Mouse (Mus musculus) forebrain, embryonic 11.5 days (tissue): ENCODE results near the gene Gm5105. TPM values are rescaled to one million over a fixed set of nuclear protein-coding genes. Genes with fewer than 3 reads are reported as not detected.

Source experiments
- ATAC-seq: fragments of 200-750 bp; cut with Nextera tagmentation; replicated peaks from 2 replicates; pipeline ENCODE4 v1.8.0; 2017; ENCODE audit warnings: moderate TSS enrichment; ENCODE audit not compliant: low FRiP score
- DNase-seq: peaks from one replicate; pipeline ENCODE4 v3.0.0-alpha.2; 2017; ENCODE audit warnings: low spot score
- H3K27ac ChIP-seq: fragments of 300-500 bp; sonication (generic); 2 replicates; pipeline ENCODE4 v1.5.1; 2014; ENCODE audit warnings: low read depth, low read length
- H3K27me3 ChIP-seq: fragments of 300-500 bp; sonication (generic); 2 replicates; pipeline ENCODE4 v1.6.1; 2014; ENCODE audit warnings: mild to moderate bottlenecking, low read length, mixed read lengths; ENCODE audit not compliant: control insufficient read depth, insufficient read depth
- H3K36me3 ChIP-seq: fragments of 300-500 bp; sonication (generic); 2 replicates; pipeline ENCODE4 v1.6.1; 2014; ENCODE audit warnings: mild to moderate bottlenecking, low read length, moderate library complexity, mixed read lengths; ENCODE audit not compliant: control insufficient read depth, insufficient read depth
- H3K4me1 ChIP-seq: fragments of 300-500 bp; sonication (generic); replicated peaks from 2 replicates; pipeline ENCODE4 v1.6.1; 2014; ENCODE audit warnings: low read length, mixed read lengths; ENCODE audit not compliant: control insufficient read depth, insufficient read depth
- H3K4me2 ChIP-seq: fragments of 300-500 bp; sonication (generic); 2 replicates; pipeline ENCODE4 v1.6.1; 2014; ENCODE audit warnings: low read depth, mild to moderate bottlenecking, low read length, moderate library complexity, mixed read lengths; ENCODE audit not compliant: severe bottlenecking
- H3K4me3 ChIP-seq: fragments of 300-500 bp; sonication (generic); 2 replicates; pipeline ENCODE4 v1.5.1; 2014; ENCODE audit warnings: low read depth, low read length
- H3K9ac ChIP-seq: fragments of 300-500 bp; sonication (generic); 2 replicates; pipeline ENCODE4 v1.6.1; 2014; ENCODE audit warnings: low read length
- H3K9me3 ChIP-seq: fragments of 300-500 bp; sonication (generic); 2 replicates; pipeline ENCODE4 v1.6.1; 2016; ENCODE audit warnings: low read length, mixed read lengths; ENCODE audit not compliant: control insufficient read depth
- WGBS: fragments of 180-500 bp; shearing (Covaris S2); extraction: QIAGEN DNeasy Blood & Tissue Kit; methylation state at CpG from one replicate; pipeline ENCODE4 v1.1.7; 2014; 5-methylcytosine and 5-hydroxymethylcytosine counted together
- polyA plus RNA-seq: library from polyadenylated mRNA; unstranded; fragments of >200 nt; fragmentation: Nextera tagmentation; extraction: Ambion mirVana; gene quantifications from 2 replicates; pipeline ENCODE4 v1.2.1, GENCODE M21; 2014

The Gm5105 gene
- polyA plus RNA-seq, 1 experiment from 2014 or later, result not detected

GRCm38 (mm10) chr3:138026286-138026685 is 40.9 kb downstream of the Gm5105 start:
- Histone ChIP-seq H3K4me3 (no peak overlapping the region), H3K36me3 (no peaks in the 10 kb centered on the region), H3K9ac (no peak overlapping the region), H3K27me3 (no peaks in the 10 kb centered on the region), H3K4me1 (no peaks in the 10 kb centered on the region), H3K4me2 (no peak overlapping the region), H3K27ac (no peak overlapping the region), H3K9me3 (no peaks in the 10 kb centered on the region)
- DNase-seq (no peak), ATAC-seq (no peak)
- 89% methylated on average over 10 of the region's 10 CpGs for WGBS

- ATAC-seq, result no peak
Measured at GRCm38 (mm10) chr3:138022651-138023050, 44.5 kb downstream of the Gm5105 start.

GRCm38 (mm10) chr3:138022003-138022402 is 45.2 kb downstream of the Gm5105 start:
- Histone ChIP-seq H3K4me1 (no peaks in the 10 kb centered on the region), H3K9ac (no peak overlapping the region)
- DNase-seq, result no peak

More at GRCm38 (mm10) chr3:138022651-138023050, 44.5 kb downstream of the Gm5105 start:
- Histone ChIP-seq H3K4me2 (no peak overlapping the region), H3K27me3 (no peaks in the 10 kb centered on the region), H3K4me3 (no peak overlapping the region), H3K36me3 (no peaks in the 10 kb centered on the region), H3K9me3 (no peaks in the 10 kb centered on the region; the same call in 1 of the 2 replicates), H3K4me1 (no peaks in the 10 kb centered on the region), H3K27ac (no peak overlapping the region), H3K9ac (no peak overlapping the region)
- no peak for DNase-seq
- 86% methylated on average over 4 of the region's 4 CpGs for WGBS

GRCm38 (mm10) chr3:138016810-138017209 is 50.4 kb downstream of the Gm5105 start:
- WGBS, result 91% methylated on average over 12 of the region's 12 CpGs
- H3K4me3 ChIP-seq, result no peak overlapping the region
- no peaks in the 10 kb centered on the region for H3K27me3 ChIP-seq
- no peaks in the 10 kb centered on the region for H3K4me1 ChIP-seq
- H3K4me2 ChIP-seq, result no peak overlapping the region
- H3K27ac ChIP-seq, result no peak overlapping the region
- no peaks in the 10 kb centered on the region; the same call in 1 of the 2 replicates for H3K9me3 ChIP-seq
- H3K36me3 ChIP-seq, result no peaks in the 10 kb centered on the region
- no peak for ATAC-seq
- DNase-seq, result no peak
- H3K9ac ChIP-seq, result no peak overlapping the region

More at GRCm38 (mm10) chr3:138022003-138022402, 45.2 kb downstream of the Gm5105 start:
- ATAC-seq, result no peak
- 89% methylated on average over 4 of the region's 4 CpGs for WGBS
- no peaks in the 10 kb centered on the region for H3K27me3 ChIP-seq
- no peak overlapping the region for H3K27ac ChIP-seq
- H3K36me3 ChIP-seq, result no peaks in the 10 kb centered on the region
- no peak overlapping the region for H3K4me2 ChIP-seq
- no peaks in the 10 kb centered on the region; the same call in 1 of the 2 replicates for H3K9me3 ChIP-seq
- no peak overlapping the region for H3K4me3 ChIP-seq

- Histone ChIP-seq H3K4me1 (no peaks in the 10 kb centered on the region), H3K9me3 (no peaks in the 10 kb centered on the region; the same call in 1 of the 2 replicates), H3K9ac (no peak overlapping the region), H3K4me2 (no peak overlapping the region), H3K27ac (no peak overlapping the region), H3K27me3 (no peaks in the 10 kb centered on the region), H3K4me3 (no peak overlapping the region), H3K36me3 (no peaks in the 10 kb centered on the region)
- ATAC-seq, result no peak
- DNase-seq, result no peak
- WGBS, result 82% methylated on average over 2 of the region's 2 CpGs
Measured at GRCm38 (mm10) chr3:138014725-138015124, 52.5 kb downstream of the Gm5105 start.

GRCm38 (mm10) chr3:138012351-138012750 is 54.8 kb downstream of the Gm5105 start:
- Histone ChIP-seq H3K27me3 (no peaks in the 10 kb centered on the region), H3K9ac (no peak overlapping the region), H3K9me3 (no peaks in the 10 kb centered on the region), H3K4me3 (no peak overlapping the region), H3K27ac (no peak overlapping the region), H3K36me3 (no peaks in the 10 kb centered on the region), H3K4me2 (no peak overlapping the region), H3K4me1 (no peaks in the 10 kb centered on the region)
- no peak for ATAC-seq
- no peak for DNase-seq
- 66% methylated on average over 4 of the region's 4 CpGs for WGBS

- H3K4me2 ChIP-seq, result no peak overlapping the region
- no peak for ATAC-seq
- WGBS, result 86% methylated on average over 6 of the region's 6 CpGs
- H3K27ac ChIP-seq, result no peak overlapping the region
- no peak overlapping the region for H3K4me3 ChIP-seq
- H3K9ac ChIP-seq, result no peak overlapping the region
- no peaks in the 10 kb centered on the region for H3K9me3 ChIP-seq
- H3K4me1 ChIP-seq, result no peaks in the 10 kb centered on the region
- no peaks in the 10 kb centered on the region for H3K27me3 ChIP-seq
- DNase-seq, result no peak
- H3K36me3 ChIP-seq, result no peaks in the 10 kb centered on the region
Measured at GRCm38 (mm10) chr3:138008152-138008551, 59.0 kb downstream of the Gm5105 start.

GRCm38 (mm10) chr3:138006896-138007295 is 60.3 kb downstream of the Gm5105 start:
- ATAC-seq (no peak), DNase-seq (no peak)
- no peak overlapping the region for H3K27ac ChIP-seq
- no peaks in the 10 kb centered on the region for H3K27me3 ChIP-seq
- no peaks in the 10 kb centered on the region for H3K4me1 ChIP-seq
- no peak overlapping the region for H3K9ac ChIP-seq
- no peak overlapping the region for H3K4me3 ChIP-seq
- H3K36me3 ChIP-seq, result no peaks in the 10 kb centered on the region
- no peak overlapping the region for H3K4me2 ChIP-seq
- WGBS, result 80% methylated on average over 3 of the region's 3 CpGs
- no peaks in the 10 kb centered on the region for H3K9me3 ChIP-seq

- no peak overlapping the region for H3K9ac ChIP-seq
- no peak overlapping the region for H3K4me2 ChIP-seq
- ATAC-seq (no peak), DNase-seq (no peak)
- H3K27me3 ChIP-seq, result no peaks in the 10 kb centered on the region
- H3K4me3 ChIP-seq, result no peak overlapping the region
- no peak overlapping the region for H3K27ac ChIP-seq
- H3K36me3 ChIP-seq, result no peaks in the 10 kb centered on the region
- 91% methylated on average over 7 of the region's 7 CpGs for WGBS
- no peaks in the 10 kb centered on the region for H3K9me3 ChIP-seq
- peaks cover 2% of the 10 kb centered on the region; the same call in 1 of the 2 replicates for H3K4me1 ChIP-seq
Measured at GRCm38 (mm10) chr3:138003264-138003663, 63.9 kb downstream of the Gm5105 start.
